Mouse (Mus musculus): Measurements from ENCODE around the gene Galnt14. TPM values are rescaled to one million over a fixed set of nuclear protein-coding genes. Genes with fewer than 3 reads are reported as not detected.

Gene Galnt14
- polyA plus RNA-seq, 1 experiment from 2014 or later, result 18.5 TPM

DNA sequence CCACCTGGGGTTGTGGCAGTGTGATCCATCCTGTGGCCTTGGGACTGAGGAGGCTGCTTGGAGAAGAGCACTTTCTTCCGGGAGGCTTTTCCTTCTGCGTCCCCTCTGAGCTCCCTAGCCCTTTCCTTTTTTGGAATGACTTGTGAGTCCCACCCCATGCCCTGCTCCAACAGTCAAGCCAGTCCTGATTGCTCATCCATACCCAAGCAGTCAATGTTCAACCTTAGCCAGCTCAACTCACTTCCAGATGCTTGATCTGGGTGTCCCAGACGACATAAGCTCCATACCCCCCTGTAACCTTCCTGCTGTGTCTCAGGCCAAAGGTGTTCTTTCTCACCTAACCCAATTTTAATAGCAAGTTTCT lies 70.2 kb downstream of the Galnt14 start:
- Histone ChIP-seq H3K4me1 (ENCODE audit: control insufficient read depth, insufficient read depth, low read depth, low read length) (no peaks in the 10 kb centered on the region; the same call in 1 of the 2 replicates), H3K27me3 (replicated peaks; ENCODE audit: control insufficient read depth, insufficient read depth, low read length) (no peaks in the 10 kb centered on the region), H3K4me3 (ENCODE audit: low read length) (no peak overlapping the region), H3K4me2 (ENCODE audit: low read length) (no peak overlapping the region), H3K9me3 (ENCODE audit: control insufficient read depth, low read length) (no peaks in the 10 kb centered on the region), H3K9ac (ENCODE audit: low read depth, low read length) (no peak overlapping the region), H3K36me3 (ENCODE audit: control insufficient read depth, insufficient read depth, low read length) (no peaks in the 10 kb centered on the region), H3K27ac (ENCODE audit: low read depth, low read length) (no peak overlapping the region)
- ATAC-seq, result no peak
- 53% methylated on average over 3 of the region's 3 CpGs for WGBS

DNA sequence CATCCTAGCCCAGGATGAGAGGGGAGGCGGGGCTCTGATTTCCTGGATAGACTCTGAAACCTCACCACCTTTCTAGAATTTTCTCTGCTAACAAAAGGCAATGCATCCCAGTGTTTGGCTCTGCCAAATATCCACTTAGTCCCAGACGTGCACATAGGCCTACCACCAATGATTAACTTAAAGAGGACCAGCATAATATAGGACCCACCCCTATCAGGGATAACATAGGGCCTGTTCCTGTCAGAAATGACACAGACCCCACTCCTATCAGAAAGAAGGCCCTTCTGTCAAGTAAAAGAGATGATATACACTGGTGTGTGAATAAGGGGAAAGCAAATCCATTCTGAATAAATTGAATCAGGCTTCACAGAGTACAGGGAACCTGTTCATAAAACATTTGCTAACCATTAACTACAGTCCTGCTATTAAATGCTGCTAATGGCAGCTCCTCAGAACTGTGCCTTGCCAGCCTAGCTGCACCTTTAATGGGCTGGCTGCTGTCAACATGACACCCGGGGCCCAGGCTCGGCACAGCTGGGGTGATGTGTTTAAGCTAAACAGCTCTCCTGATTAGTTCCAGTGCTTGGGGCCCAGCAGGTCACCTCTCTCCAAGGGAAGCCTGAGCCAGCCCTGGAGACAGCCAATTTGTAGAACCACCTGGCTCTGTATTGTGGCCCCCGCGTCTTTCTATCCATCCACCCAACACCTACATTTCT lies 70.7 kb downstream of the Galnt14 start:
- Histone ChIP-seq H3K9me3 (ENCODE audit: control insufficient read depth, low read length) (no peaks in the 10 kb centered on the region), H3K27me3 (replicated peaks; ENCODE audit: control insufficient read depth, insufficient read depth, low read length) (no peaks in the 10 kb centered on the region), H3K9ac (ENCODE audit: low read depth, low read length) (no peak overlapping the region), H3K36me3 (ENCODE audit: control insufficient read depth, insufficient read depth, low read length) (no peaks in the 10 kb centered on the region), H3K4me1 (ENCODE audit: control insufficient read depth, insufficient read depth, low read depth, low read length) (no peaks in the 10 kb centered on the region; the same call in 1 of the 2 replicates), H3K27ac (ENCODE audit: low read depth, low read length) (no peak overlapping the region), H3K4me3 (ENCODE audit: low read length) (no peak overlapping the region), H3K4me2 (ENCODE audit: low read length) (no peak overlapping the region)
- peak; percentile 50 for ATAC-seq
- 33% methylated on average over 6 of the region's 6 CpGs for WGBS

DNA sequence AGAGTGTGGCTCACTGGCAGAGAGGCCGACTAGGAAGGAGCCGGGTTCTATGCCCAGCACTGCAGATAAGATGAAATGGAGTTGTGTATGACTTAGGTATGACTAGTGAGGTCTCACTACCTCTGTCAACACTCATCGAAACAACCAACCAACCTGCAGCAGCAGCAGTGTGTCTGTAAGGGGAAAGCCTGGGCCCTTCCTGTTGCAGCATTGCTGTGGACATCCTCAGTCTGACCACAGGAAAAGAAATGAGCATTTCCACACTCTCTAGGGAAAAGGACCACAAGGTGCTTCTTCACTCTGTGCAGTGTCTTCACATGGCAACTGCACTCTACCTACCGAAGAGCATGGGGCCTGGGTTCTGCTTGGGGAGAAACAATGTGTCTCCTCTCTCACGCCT lies 73.3 kb downstream of the Galnt14 start:
- ATAC-seq, result no peak
- H3K9ac ChIP-seq (ENCODE audit: low read depth, low read length), result no peak overlapping the region
- no peaks in the 10 kb centered on the region; the same call in 1 of the 2 replicates for H3K4me1 ChIP-seq (ENCODE audit: control insufficient read depth, insufficient read depth, low read depth, low read length)
- H3K9me3 ChIP-seq (ENCODE audit: control insufficient read depth, low read length), result no peaks in the 10 kb centered on the region
- H3K36me3 ChIP-seq (ENCODE audit: control insufficient read depth, insufficient read depth, low read length), result no peaks in the 10 kb centered on the region
- H3K4me3 ChIP-seq (ENCODE audit: low read length), result no peak overlapping the region
- H3K4me2 ChIP-seq (ENCODE audit: low read length), result no peak overlapping the region
- no peak overlapping the region for H3K27ac ChIP-seq (ENCODE audit: low read depth, low read length)
- WGBS, result 94% methylated on average over 5 of the region's 5 CpGs
- H3K27me3 ChIP-seq (replicated peaks; ENCODE audit: control insufficient read depth, insufficient read depth, low read length), result no peaks in the 10 kb centered on the region

DNA sequence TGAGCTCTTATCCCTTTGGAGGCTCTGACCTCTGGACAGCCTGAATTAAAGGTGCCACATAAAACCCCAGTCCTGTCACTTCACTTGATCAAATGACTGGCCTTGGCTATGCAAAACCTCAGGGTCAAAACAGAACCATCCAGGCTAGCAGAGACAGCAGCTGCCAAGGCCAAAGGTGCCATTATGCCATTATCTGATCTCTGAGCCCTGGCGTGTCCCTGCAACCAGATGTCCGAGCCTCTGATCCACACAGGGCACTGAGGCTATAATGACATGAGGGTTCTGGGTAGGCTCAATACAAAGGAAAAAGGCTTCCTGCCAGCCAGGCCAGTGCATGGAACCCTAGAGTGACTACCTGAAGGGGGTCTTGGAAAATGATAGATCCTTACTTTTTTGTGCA lies 75.4 kb downstream of the Galnt14 start:
- Histone ChIP-seq H3K36me3 (ENCODE audit: control insufficient read depth, insufficient read depth, low read length) (no peaks in the 10 kb centered on the region), H3K27ac (ENCODE audit: low read depth, low read length) (no peak overlapping the region), H3K4me3 (ENCODE audit: low read length) (no peak overlapping the region), H3K4me1 (ENCODE audit: control insufficient read depth, insufficient read depth, low read depth, low read length) (no peaks in the 10 kb centered on the region; the same call in 1 of the 2 replicates), H3K9ac (ENCODE audit: low read depth, low read length) (no peak overlapping the region), H3K27me3 (replicated peaks; ENCODE audit: control insufficient read depth, insufficient read depth, low read length) (no peaks in the 10 kb centered on the region), H3K4me2 (ENCODE audit: low read length) (no peak overlapping the region), H3K9me3 (ENCODE audit: control insufficient read depth, low read length) (no peaks in the 10 kb centered on the region)
- WGBS, result 59% methylated on average over 2 of the region's 2 CpGs
- ATAC-seq, result no peak

DNA sequence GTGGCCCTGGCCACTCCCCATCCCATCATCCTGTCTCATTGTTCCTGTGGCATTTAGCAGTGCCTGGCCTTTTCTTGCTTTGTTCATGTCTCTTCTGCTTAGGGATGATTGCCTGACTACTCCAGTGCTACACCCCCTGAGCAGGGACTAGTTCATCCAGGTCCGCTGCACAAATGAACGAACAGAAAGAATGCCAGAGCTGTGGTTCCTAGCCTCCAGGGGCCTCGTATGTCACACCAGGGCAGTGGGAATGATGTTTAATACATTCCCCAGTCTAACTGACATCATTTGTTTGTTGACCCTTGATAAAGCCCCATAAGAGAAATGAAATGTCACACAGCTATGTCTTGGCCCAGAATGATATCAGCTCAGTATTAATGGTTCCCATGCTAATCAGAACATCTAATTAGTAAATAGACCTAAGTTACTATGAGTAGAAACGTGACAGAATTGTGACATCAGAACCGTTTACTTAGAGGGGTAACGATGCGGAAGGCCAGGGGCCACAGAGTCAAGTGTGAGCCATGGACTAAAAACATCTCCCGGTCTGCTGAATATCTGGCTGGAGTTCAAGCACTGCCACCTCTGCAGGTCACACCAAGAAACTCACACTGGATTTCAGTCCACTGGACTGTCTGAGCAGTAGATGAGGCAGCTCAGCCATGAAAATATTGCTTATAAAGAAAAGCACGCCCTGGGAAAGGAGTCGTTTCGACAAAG lies 76.1 kb downstream of the Galnt14 start:
- Histone ChIP-seq H3K4me2 (ENCODE audit: low read length) (no peak overlapping the region), H3K4me3 (ENCODE audit: low read length) (no peak overlapping the region), H3K27ac (ENCODE audit: low read depth, low read length) (no peak overlapping the region), H3K9ac (ENCODE audit: low read depth, low read length) (no peak overlapping the region), H3K4me1 (ENCODE audit: control insufficient read depth, insufficient read depth, low read depth, low read length) (no peaks in the 10 kb centered on the region), H3K36me3 (ENCODE audit: control insufficient read depth, insufficient read depth, low read length) (no peaks in the 10 kb centered on the region), H3K9me3 (ENCODE audit: control insufficient read depth, low read length) (no peaks in the 10 kb centered on the region), H3K27me3 (replicated peaks; ENCODE audit: control insufficient read depth, insufficient read depth, low read length) (no peaks in the 10 kb centered on the region)
- 42% methylated on average over 11 of the region's 11 CpGs for WGBS
- no peak for ATAC-seq

DNA sequence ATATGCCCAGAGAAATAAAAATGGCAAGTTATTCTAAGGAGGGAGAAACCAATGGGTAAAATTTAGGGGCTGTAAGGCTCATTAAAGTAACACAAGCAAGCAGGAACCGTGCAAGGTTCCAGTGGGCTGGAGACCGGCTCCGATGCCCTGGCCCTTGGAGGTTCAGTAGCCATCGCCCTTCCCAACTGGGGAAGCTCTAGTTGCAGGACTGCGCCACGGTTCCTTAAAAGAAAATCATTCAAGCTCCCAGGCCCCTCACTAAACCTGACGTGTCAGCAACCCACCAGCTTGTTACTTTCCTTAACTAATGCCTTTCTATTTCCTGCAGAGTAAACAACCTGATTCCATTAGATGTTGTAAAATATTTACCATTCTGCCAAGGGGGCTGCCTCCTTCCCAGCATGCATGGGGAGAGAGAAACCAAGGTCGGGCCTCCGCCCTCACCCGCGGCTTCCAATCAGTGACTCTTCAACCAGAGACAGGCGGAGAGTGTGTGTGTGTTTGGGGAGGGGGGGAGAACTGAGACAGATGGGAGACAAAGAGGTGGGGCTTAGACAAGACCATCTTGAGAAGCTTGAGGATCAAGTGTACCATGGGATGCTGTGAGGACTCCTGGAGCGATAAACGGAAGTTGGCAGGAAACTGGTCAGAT lies 81.9 kb downstream of the Galnt14 start:
- whole genome bisulfite sequencing, result 90% methylated on average over 14 of the region's 14 CpGs
- no peaks in the 10 kb centered on the region for H3K27me3 ChIP-seq (replicated peaks; ENCODE audit: control insufficient read depth, insufficient read depth, low read length)
- H3K9ac ChIP-seq (ENCODE audit: low read depth, low read length), result no peak overlapping the region
- no peak overlapping the region for H3K4me3 ChIP-seq (ENCODE audit: low read length)
- H3K4me1 ChIP-seq (ENCODE audit: control insufficient read depth, insufficient read depth, low read depth, low read length), result no peaks in the 10 kb centered on the region
- ATAC-seq, result 0 out of 2 replicates have a peak, but pooled peaks have one; percentile 34
- H3K9me3 ChIP-seq (ENCODE audit: control insufficient read depth, low read length), result no peaks in the 10 kb centered on the region
- no peak overlapping the region for H3K27ac ChIP-seq (ENCODE audit: low read depth, low read length)
- H3K36me3 ChIP-seq (ENCODE audit: control insufficient read depth, insufficient read depth, low read length), result no peaks in the 10 kb centered on the region
- H3K4me2 ChIP-seq (ENCODE audit: low read length), result no peak overlapping the region

DNA sequence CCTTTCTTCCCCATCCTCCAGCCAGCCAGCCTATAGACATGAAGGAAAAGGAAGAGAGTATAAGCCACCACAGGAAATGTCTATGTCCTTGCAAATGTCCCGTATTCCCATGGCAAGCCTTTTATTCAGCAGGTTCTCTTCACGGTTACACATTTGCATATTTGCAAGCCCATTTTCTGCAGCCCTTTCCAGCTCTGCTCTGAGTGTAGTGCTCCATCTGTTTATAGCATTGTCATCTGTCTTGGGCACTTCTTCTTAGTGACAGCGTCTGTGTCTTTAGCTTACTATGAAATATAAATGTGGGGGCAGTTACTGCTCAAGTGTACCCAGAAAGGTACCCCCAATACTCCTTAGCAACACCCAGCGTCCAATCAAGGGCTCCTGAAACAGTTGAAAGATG lies 83.3 kb downstream of the Galnt14 start:
- 65% methylated on average over 4 of the region's 4 CpGs for WGBS
- Histone ChIP-seq H3K4me3 (ENCODE audit: low read length) (no peak overlapping the region), H3K9me3 (ENCODE audit: control insufficient read depth, low read length) (no peaks in the 10 kb centered on the region), H3K9ac (ENCODE audit: low read depth, low read length) (no peak overlapping the region), H3K27me3 (replicated peaks; ENCODE audit: control insufficient read depth, insufficient read depth, low read length) (no peaks in the 10 kb centered on the region), H3K36me3 (ENCODE audit: control insufficient read depth, insufficient read depth, low read length) (no peaks in the 10 kb centered on the region), H3K27ac (ENCODE audit: low read depth, low read length) (no peak overlapping the region), H3K4me2 (ENCODE audit: low read length) (no peak overlapping the region), H3K4me1 (ENCODE audit: control insufficient read depth, insufficient read depth, low read depth, low read length) (no peaks in the 10 kb centered on the region)
- ATAC-seq, result no peak

DNA sequence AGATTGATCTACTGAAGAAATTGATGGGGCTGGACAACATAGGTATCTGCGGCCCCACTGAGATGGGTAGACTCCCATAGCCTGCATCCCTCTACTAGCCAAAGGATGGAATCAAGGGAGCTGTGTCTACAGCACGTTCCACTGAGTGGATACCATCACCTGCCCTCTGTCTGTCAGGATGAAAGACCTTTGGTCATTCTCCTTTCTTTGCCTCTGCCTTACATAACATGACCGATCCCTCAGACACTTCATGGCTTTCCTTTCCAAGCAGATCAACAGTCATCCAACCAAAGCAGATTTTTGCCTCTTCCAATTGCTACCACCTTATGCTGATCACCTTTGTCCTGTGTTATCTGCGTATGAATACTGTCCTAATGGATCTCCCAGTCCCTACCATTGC lies 90.2 kb downstream of the Galnt14 start:
- no peak overlapping the region for H3K4me2 ChIP-seq (ENCODE audit: low read length)
- H3K9ac ChIP-seq (ENCODE audit: low read depth, low read length), result no peak overlapping the region
- H3K4me3 ChIP-seq (ENCODE audit: low read length), result no peak overlapping the region
- no peaks in the 10 kb centered on the region for H3K36me3 ChIP-seq (ENCODE audit: control insufficient read depth, insufficient read depth, low read length)
- H3K27ac ChIP-seq (ENCODE audit: low read depth, low read length), result no peak overlapping the region
- H3K27me3 ChIP-seq (replicated peaks; ENCODE audit: control insufficient read depth, insufficient read depth, low read length), result no peaks in the 10 kb centered on the region
- ATAC-seq, result no peak
- no peaks in the 10 kb centered on the region for H3K9me3 ChIP-seq (ENCODE audit: control insufficient read depth, low read length)
- WGBS, result 93% methylated on average over 4 of the region's 4 CpGs
- H3K4me1 ChIP-seq (ENCODE audit: control insufficient read depth, insufficient read depth, low read depth, low read length), result no peaks in the 10 kb centered on the region

Measured in hindbrain, embryonic 16.5 days (tissue).